Mouse (Mus musculus) forebrain, embryonic 12.5 days (tissue): ENCODE measurements around the gene Tmbim1. TPM values are rescaled to one million over a fixed set of nuclear protein-coding genes. Genes with fewer than 3 reads are reported as not detected.
"Not testable (repeated sequence)": the region's sequence is repeated elsewhere in the genome, so short reads cannot be mapped to it uniquely, and the experiment has no call there.

ENCODE experiments used
- ATAC-seq: fragments of 200-750 bp; cut with Nextera tagmentation; 2 replicates; pipeline ENCODE4 v1.8.0; 2017; ENCODE audit warnings: moderate TSS enrichment; ENCODE audit not compliant: low FRiP score
- H3K27ac ChIP-seq: fragments of 300-500 bp; sonication (generic); 2 replicates; pipeline ENCODE4 v1.5.1; 2016; ENCODE audit warnings: mild to moderate bottlenecking
- H3K27me3 ChIP-seq: fragments of 300-500 bp; sonication (generic); 2 replicates; pipeline ENCODE4 v1.6.1; 2016; ENCODE audit warnings: mild to moderate bottlenecking
- H3K36me3 ChIP-seq: fragments of 300-500 bp; sonication (generic); replicated peaks from 2 replicates; pipeline ENCODE4 v1.6.1; 2016; ENCODE audit warnings: mild to moderate bottlenecking
- H3K4me1 ChIP-seq: fragments of 300-500 bp; sonication (generic); 2 replicates; pipeline ENCODE4 v1.6.1; 2016
- H3K4me2 ChIP-seq: fragments of 300-500 bp; sonication (generic); 2 replicates; pipeline ENCODE4 v1.6.1; 2016; ENCODE audit warnings: mild to moderate bottlenecking, moderate library complexity
- H3K4me3 ChIP-seq: fragments of 300-500 bp; sonication (generic); replicated peaks from 2 replicates; pipeline ENCODE4 v1.5.1; 2016; ENCODE audit warnings: mild to moderate bottlenecking
- H3K9ac ChIP-seq: fragments of 300-500 bp; sonication (generic); 2 replicates; pipeline ENCODE4 v1.6.1; 2016; ENCODE audit warnings: mild to moderate bottlenecking
- H3K9me3 ChIP-seq: fragments of 300-500 bp; sonication (generic); 2 replicates; pipeline ENCODE4 v1.6.1; 2016
- WGBS: fragments of 180-500 bp; shearing (Covaris S2); methylation state at CpG from one replicate; pipeline ENCODE4 v1.1.7; 2016; 5-methylcytosine and 5-hydroxymethylcytosine counted together
- polyA plus RNA-seq: library from polyadenylated mRNA; unstranded; fragments of >200 nt; fragmentation: Nextera tagmentation; extraction: Ambion mirVana; gene quantifications from 2 replicates; pipeline ENCODE4 v1.2.1, GENCODE M21; 2016

Gene Tmbim1
- polyA plus RNA-seq, 1 experiment from 2014 or later: 7.9 TPM

DNA sequence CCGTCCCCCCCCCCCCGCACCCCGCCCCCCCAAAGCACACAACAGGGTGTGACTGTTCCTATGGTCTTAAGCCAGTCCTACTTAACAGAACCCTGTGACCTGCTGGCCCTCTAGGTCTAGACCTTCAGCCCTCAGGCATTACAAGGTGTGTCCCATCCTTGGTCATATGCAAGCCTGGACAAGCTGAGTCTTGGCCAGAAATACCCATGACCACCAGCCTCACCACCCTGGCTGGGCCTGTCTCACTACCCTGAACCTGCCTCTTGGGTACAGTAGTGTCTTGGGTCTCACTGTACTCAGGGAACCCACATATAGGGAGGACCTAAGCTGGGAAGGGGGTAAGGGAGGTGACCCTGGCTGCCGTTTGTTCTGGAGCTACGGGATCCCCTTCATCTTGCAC, 32.6 kb upstream of the Tmbim1 start:
- Histone ChIP-seq H3K4me1 (peaks cover 19% of the 10 kb centered on the region), H3K27ac (no peak overlapping the region), H3K9ac (no peak overlapping the region), H3K9me3 (no peaks in the 10 kb centered on the region), H3K27me3 (no peaks in the 10 kb centered on the region), H3K36me3 (no peaks in the 10 kb centered on the region; the same call in 1 of the 2 replicates), H3K4me3 (no peak overlapping the region), H3K4me2 (no peak overlapping the region)
- no peak for ATAC-seq
- 83% methylated on average over 5 of the region's 5 CpGs for WGBS

DNA sequence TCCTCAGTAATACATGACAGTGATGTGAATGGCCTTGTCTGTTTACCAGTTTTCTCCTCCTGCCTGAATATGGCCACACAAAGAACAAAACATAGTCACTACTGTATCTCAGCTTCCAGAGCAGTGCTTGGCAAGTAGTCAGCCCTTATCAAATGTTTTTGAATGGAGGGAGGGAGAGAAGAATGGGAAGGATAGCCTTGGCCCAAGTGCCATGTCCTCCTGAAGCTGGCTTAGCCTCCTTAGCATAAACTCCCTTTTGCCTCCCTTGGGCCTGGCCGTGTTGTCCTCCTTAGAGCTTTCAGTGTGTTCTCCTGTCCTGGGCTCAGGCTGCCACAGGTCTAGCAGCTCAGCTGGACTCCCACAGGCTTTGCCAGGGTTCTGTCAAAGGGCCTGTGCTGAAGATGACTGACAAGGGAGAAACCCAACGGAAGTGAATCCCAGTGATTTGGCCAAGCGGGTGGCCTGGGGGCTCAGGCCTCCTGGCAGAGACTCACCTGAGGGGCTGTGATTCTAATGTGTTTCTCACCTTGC, 31.9 kb upstream of the Tmbim1 start:
- no peaks in the 10 kb centered on the region for H3K27me3 ChIP-seq
- ATAC-seq: no peak
- H3K9me3 ChIP-seq: no peaks in the 10 kb centered on the region
- H3K27ac ChIP-seq: no peak overlapping the region
- H3K4me1 ChIP-seq: peaks cover 22% of the 10 kb centered on the region
- no peak overlapping the region for H3K4me2 ChIP-seq
- WGBS: 79% methylated on average over 3 of the region's 3 CpGs
- no peak overlapping the region for H3K4me3 ChIP-seq
- no peak overlapping the region for H3K9ac ChIP-seq
- no peaks in the 10 kb centered on the region; the same call in 1 of the 2 replicates for H3K36me3 ChIP-seq

DNA sequence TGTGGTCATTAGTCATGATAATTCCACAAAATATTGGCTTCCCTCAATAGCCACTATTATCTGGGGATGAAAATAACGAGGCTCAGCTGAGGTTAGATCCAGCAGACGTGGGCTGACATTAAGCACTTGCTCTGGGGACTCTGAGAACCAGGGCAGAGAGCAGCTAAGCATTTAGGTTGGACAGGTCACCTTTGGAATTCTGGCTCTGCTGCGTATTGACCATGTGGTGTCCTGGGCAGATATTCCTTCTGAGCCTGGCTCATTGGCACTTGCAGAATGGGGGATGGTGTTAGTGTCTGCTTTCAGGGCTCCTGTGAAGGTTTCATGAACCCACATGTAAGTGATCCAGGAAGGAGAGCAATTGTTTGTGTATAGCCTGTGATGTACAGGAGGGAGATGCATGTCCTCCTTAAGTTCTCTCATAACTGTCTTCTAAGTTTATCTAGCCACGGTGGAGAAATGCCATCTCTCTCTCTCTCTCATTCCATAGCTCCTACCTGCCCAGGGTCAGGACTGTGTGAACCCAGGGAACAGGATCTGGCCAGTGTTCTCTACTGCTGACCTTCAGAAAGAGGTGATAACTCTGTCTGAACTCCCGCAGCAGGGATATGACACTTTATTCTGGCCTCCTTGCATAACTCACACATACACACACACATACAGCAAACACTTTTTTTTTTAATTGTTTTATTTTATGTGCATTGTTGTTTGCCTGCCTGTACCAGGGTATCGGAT, 30.2 kb upstream of the Tmbim1 start:
- Histone ChIP-seq H3K36me3 (no peaks in the 10 kb centered on the region; the same call in 1 of the 2 replicates), H3K27ac (no peak overlapping the region), H3K4me3 (no peak overlapping the region), H3K27me3 (no peaks in the 10 kb centered on the region), H3K4me2 (no peak overlapping the region), H3K9ac (no peak overlapping the region), H3K4me1 (peaks cover 27% of the 10 kb centered on the region), H3K9me3 (no peaks in the 10 kb centered on the region)
- no peak for ATAC-seq
- WGBS: 74% methylated on average over 6 of the region's 6 CpGs

DNA sequence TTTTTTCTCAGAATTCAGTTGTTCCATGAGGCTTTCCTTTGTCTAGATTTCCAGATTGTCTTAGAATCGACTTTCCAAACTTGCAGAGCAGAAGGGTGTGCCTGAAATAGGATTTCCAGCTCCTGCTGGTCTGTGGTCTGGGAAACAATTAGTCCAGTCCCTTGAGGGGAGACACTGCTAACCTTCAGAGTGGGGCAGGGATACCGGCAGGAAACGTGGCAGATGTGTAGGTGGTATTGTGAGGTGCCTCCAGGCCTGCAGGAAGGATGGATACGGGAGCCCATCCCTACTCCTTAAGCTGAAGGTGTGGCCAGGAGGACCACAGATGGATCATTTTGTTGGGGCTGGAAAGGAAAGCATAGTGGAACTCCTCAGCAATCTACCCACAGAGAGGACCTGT, 29.6 kb upstream of the Tmbim1 start:
- Histone ChIP-seq H3K4me3 (no peak overlapping the region), H3K27ac (no peak overlapping the region), H3K36me3 (no peaks in the 10 kb centered on the region), H3K4me2 (no peak overlapping the region), H3K9ac (no peak overlapping the region), H3K4me1 (peaks cover 27% of the 10 kb centered on the region), H3K27me3 (no peaks in the 10 kb centered on the region), H3K9me3 (no peaks in the 10 kb centered on the region)
- 62% methylated on average over 4 of the region's 4 CpGs for WGBS
- ATAC-seq: no peak

DNA sequence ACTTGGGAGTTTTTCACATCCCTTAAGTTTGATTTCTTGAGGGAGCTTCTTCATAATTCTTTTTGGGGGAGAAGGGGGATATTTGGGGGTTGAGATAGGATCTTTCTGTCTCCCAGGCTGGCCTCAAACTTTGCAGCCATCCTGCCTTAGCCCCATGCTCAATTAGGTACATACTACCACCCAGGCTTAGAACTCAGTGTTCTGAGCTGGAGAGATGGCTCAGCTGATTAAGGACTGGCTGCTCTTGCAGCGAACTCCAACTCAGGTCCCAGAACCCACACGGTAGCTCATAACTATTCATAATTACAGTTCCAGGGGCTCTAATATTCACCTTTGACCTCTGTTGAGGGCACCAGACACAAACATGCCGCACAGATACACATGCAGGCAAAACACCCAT, 29.2 kb upstream of the Tmbim1 start:
- ATAC-seq: no peak

DNA sequence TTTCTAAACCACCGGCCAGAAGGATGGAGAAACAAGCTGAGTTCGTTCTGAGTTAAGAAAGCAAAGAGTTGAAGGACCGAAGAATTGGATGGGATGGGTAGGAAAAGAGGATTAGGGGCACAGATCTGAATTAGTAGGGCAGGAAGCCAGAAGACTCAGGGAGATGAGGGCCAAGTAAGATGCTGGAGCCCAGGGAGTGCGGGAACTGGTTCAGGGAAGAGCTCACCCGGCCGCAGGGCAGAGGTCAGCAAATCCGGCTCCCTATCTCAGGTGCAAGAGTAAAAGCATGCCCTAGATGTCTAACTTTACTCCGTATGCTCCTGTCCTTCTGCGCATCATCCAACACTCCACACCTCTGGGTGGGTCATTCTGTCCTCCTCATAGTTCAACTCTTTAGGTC, 27.5 kb upstream of the Tmbim1 start:
- Histone ChIP-seq H3K4me1 (peaks cover 27% of the 10 kb centered on the region), H3K9me3 (no peaks in the 10 kb centered on the region), H3K4me2 (peak overlapping the region; percentile 83), H3K27ac (peak overlapping the region; percentile 82), H3K4me3 (peak overlapping the region; percentile 50), H3K27me3 (no peaks in the 10 kb centered on the region), H3K36me3 (no peaks in the 10 kb centered on the region), H3K9ac (peak overlapping the region; percentile 64)
- ATAC-seq: no peak
- 3% methylated on average over 9 of the region's 9 CpGs for WGBS

More for the DNA sequence above, 29.2 kb upstream of the Tmbim1 start:
- H3K4me2 ChIP-seq: no peak overlapping the region
- H3K9ac ChIP-seq: no peak overlapping the region
- no peak overlapping the region for H3K4me3 ChIP-seq
- no peaks in the 10 kb centered on the region for H3K36me3 ChIP-seq
- 90% methylated on average over 3 of the region's 3 CpGs for WGBS
- H3K27ac ChIP-seq: no peak overlapping the region
- H3K27me3 ChIP-seq: no peaks in the 10 kb centered on the region
- H3K4me1 ChIP-seq: peaks cover 27% of the 10 kb centered on the region
- no peaks in the 10 kb centered on the region for H3K9me3 ChIP-seq

DNA sequence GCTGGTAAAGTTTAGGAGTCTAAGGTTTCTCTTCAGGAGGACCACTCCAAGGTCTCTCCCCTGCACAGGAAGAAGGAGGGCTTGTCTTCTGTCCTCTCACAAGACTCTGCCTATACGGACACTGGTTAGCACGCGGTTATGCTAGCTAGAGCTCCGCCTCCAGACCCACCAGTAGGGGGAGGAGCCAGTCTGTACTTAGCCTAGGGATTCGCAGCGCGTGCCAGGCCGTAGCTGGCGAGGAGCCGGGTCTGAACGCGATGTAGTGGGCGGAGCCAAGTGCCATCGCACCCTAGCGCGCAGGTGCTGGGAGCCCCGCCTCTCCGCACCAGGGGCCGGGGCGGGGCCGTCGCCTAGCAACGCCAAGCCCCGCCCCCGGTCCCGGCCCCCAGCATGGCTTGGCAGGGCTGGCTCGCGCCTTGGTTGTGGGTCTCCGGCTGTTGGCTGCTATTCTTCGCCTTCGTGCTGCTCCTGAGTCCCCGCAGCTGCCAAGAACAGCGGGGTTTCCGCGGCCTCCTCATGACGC, 26.9 kb upstream of the Tmbim1 start:
- Histone ChIP-seq H3K27ac (peak overlapping the region; percentile 82), H3K27me3 (no peaks in the 10 kb centered on the region), H3K4me3 (peak overlapping the region; percentile 50), H3K9me3 (no peaks in the 10 kb centered on the region), H3K9ac (peak overlapping the region; percentile 64), H3K4me1 (peaks cover 27% of the 10 kb centered on the region), H3K36me3 (no peaks in the 10 kb centered on the region), H3K4me2 (peak overlapping the region; percentile 83)
- ATAC-seq: peak; percentile 96
- under 1% methylated on average over 36 of the region's 36 CpGs for whole genome bisulfite sequencing

DNA sequence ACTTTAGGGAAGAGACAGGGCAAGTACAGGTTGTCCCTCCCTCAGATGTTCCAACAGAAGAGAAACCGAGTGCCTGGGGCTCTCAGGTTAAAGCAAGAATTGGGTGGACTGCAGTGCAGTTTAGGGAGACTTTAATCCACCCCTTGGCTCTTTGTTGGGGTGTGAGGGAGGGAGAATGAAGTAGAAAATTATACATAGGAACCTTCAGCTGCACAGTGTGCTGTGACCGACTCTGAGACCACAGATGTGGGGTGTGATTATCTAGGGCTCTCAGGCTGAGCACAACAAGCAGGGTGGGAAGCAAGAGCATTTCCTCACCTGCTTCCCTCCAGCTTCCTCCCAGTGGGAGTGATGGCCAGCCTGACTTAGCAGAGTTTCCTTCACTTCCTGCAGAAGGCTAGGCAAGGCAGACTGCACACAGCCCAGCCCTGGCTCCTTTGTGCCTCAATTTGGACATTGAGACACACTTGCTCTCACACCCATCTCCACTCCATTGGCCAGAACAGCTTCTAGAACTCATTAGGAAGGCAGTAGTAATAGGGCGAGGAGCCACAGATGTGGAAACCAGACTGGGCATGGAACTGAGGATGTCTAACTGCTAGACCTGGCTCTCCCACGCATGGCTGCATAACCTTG, 25.7 kb upstream of the Tmbim1 start:
- H3K9me3 ChIP-seq: no peaks in the 10 kb centered on the region
- H3K36me3 ChIP-seq: no peaks in the 10 kb centered on the region
- H3K4me3 ChIP-seq: no peak overlapping the region
- ATAC-seq: no peak
- no peak overlapping the region for H3K4me2 ChIP-seq
- 92% methylated on average over 4 of the region's 4 CpGs for WGBS
- H3K27ac ChIP-seq: peak overlapping the region; percentile 82
- no peaks in the 10 kb centered on the region for H3K27me3 ChIP-seq
- H3K9ac ChIP-seq: no peak overlapping the region
- peaks cover 27% of the 10 kb centered on the region for H3K4me1 ChIP-seq

DNA sequence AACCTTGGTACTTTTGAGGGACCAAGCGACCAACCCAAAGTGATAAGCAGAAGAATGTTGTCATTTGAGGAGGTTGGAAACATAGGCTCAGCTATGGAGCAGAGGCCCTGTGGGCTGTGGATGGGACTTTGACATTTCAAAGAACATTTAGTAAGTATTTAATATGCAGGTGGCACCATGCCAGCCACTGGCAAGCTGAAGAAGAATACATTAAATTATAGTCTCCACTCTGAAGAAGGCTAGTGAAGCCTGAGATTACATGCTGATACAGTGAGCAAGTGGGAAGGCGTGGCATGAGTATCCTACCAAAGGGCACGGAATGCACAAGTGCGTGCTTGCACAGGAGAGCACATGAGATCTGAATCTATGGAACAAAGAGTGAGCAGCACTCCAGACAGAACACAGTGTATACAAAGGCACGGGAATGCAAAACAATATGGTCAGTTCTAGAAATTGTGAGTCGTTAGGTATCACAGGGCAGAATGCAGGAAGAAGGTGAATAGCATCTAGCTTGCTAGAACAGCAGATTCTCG, 24.5 kb upstream of the Tmbim1 start:
- no peak overlapping the region for H3K4me2 ChIP-seq
- H3K9ac ChIP-seq: no peak overlapping the region
- H3K4me1 ChIP-seq: peaks cover 21% of the 10 kb centered on the region
- H3K27ac ChIP-seq: no peak overlapping the region
- H3K9me3 ChIP-seq: no peaks in the 10 kb centered on the region
- no peaks in the 10 kb centered on the region for H3K27me3 ChIP-seq
- ATAC-seq: no peak
- no peak overlapping the region for H3K4me3 ChIP-seq
- 76% methylated on average over 7 of the region's 7 CpGs for WGBS
- H3K36me3 ChIP-seq: no peaks in the 10 kb centered on the region

DNA sequence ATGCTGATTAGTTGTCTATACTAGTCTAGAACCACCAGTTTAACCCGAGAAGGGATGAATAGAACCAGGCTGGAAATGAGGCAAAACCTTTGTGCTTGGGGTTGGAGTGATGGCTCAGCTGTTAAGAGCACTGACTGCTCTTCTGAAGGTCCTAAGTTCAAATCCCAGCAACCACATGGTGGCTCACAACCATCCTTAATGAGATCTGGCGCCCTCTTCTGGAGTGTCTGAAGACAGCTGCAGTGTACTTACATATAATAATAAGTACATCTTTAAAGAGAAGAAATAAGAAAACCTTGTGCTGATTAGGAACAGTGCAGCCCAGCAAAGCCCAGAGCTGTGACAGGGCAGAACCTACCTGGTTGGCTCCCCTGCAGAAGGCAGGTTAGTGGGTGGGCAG, 21.5 kb upstream of the Tmbim1 start:
- not testable (repeated sequence) for ATAC-seq, H3K36me3 ChIP-seq, H3K4me1 ChIP-seq, H3K4me2 ChIP-seq, H3K4me3 ChIP-seq, H3K27ac ChIP-seq, H3K27me3 ChIP-seq, H3K9ac ChIP-seq, H3K9me3 ChIP-seq
- 74% methylated on average over 2 of the region's 2 CpGs for WGBS

DNA sequence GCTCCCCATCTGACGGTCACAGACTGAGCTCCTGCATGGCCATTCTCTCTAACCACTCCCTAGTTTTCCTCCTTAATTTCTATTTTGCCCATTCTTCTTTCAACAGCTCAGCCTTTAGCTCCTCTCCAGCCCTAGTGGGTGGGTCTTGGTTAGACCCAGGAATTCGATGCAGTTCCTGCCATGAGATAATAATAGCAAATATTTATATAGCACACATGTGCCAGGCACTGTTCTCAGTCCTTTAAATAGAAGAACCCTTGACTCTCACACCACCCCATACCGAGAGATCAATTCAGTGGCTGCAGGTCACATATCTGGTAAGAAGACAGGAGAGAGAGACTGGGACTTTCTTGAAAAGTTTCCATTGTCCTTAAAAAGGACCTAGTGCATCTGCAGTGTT, 16.0 kb upstream of the Tmbim1 start:
- no peak overlapping the region for H3K4me2 ChIP-seq
- H3K4me1 ChIP-seq: no peaks in the 10 kb centered on the region
- H3K27ac ChIP-seq: no peak overlapping the region
- H3K9ac ChIP-seq: no peak overlapping the region
- 91% methylated on average over 3 of the region's 3 CpGs for WGBS
- no peak overlapping the region for H3K4me3 ChIP-seq
- H3K9me3 ChIP-seq: no peaks in the 10 kb centered on the region
- H3K27me3 ChIP-seq: no peaks in the 10 kb centered on the region
- H3K36me3 ChIP-seq: no peaks in the 10 kb centered on the region
- ATAC-seq: no peak

DNA sequence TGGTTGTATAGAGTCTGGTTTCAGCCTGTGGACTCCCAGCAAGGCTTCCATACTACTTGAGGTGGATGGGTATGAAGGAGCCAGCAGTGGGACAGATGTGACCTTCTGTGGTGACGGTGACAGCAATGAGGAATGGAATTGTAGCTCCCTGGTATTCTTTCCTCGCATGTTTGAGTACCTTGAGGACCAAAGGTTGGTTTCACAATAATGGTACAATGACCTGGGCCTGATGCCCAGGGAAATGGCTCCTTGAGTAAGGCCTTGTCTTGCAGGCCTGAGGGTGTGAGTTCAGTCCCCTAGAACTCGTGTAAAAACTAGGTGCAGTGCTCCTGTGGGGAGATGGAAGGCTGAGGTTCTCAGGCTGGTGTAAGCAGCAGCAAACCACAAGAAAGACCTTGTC, 13.3 kb upstream of the Tmbim1 start:
- no peak overlapping the region for H3K4me3 ChIP-seq
- no peaks in the 10 kb centered on the region for H3K27me3 ChIP-seq
- no peak overlapping the region for H3K4me2 ChIP-seq
- no peaks in the 10 kb centered on the region for H3K36me3 ChIP-seq
- no peak overlapping the region for H3K27ac ChIP-seq
- no peak for ATAC-seq
- H3K4me1 ChIP-seq: no peaks in the 10 kb centered on the region
- H3K9ac ChIP-seq: no peak overlapping the region
- WGBS: 86% methylated on average over 3 of the region's 3 CpGs
- no peaks in the 10 kb centered on the region for H3K9me3 ChIP-seq
